Mouse (Mus musculus) midbrain, postnatal 0 days (tissue): ENCODE measurements around the gene Rfx5. TPM values are rescaled to one million over a fixed set of nuclear protein-coding genes. Genes with fewer than 3 reads are reported as not detected.
A peak's percentile ranks its signal among the peaks of the same experiment; 100 is the strongest.
"Not testable (repeated sequence)": the region's sequence is repeated elsewhere in the genome, so short reads cannot be mapped to it uniquely, and the experiment has no call there.

Experiments used
- ATAC-seq: fragments of 200-750 bp; cut with Nextera tagmentation; 2 replicates; pipeline ENCODE4 v1.8.0; 2017; ENCODE audit warnings: moderate number of reproducible peaks, mild to moderate bottlenecking, moderate TSS enrichment, moderate library complexity; ENCODE audit not compliant: low FRiP score
- DNase-seq: peaks from one replicate; pipeline ENCODE4 v3.0.0-alpha.2; 2015; ENCODE audit warnings: low spot score
- H3K27ac ChIP-seq: fragments of 300-500 bp; sonication (generic); 2 replicates; pipeline ENCODE4 v1.5.1; 2014; ENCODE audit warnings: low read depth, mild to moderate bottlenecking, low read length, mixed read lengths
- H3K27me3 ChIP-seq: fragments of 300-500 bp; sonication (generic); 2 replicates; pipeline ENCODE4 v1.6.1; 2014; ENCODE audit warnings: low read length, control low read depth, mixed read lengths; ENCODE audit not compliant: insufficient read depth
- H3K36me3 ChIP-seq: fragments of 300-500 bp; sonication (generic); 2 replicates; pipeline ENCODE4 v1.6.1; 2014; ENCODE audit warnings: low read length, control low read depth, mixed read lengths; ENCODE audit not compliant: insufficient read depth
- H3K4me1 ChIP-seq: fragments of 300-500 bp; sonication (generic); 2 replicates; pipeline ENCODE4 v1.6.1; 2014; ENCODE audit warnings: mild to moderate bottlenecking, control low read depth, antibody characterized with exemption, low read length, mixed read lengths; ENCODE audit not compliant: insufficient read depth
- H3K4me2 ChIP-seq: fragments of 300-500 bp; sonication (generic); 2 replicates; pipeline ENCODE4 v1.6.1; 2014; ENCODE audit warnings: low read depth, mild to moderate bottlenecking, low read length, mixed read lengths; ENCODE audit not compliant: poor library complexity, severe bottlenecking
- H3K4me3 ChIP-seq: fragments of 300-500 bp; sonication (generic); 2 replicates; pipeline ENCODE4 v1.5.1; 2014; ENCODE audit warnings: low read depth, mild to moderate bottlenecking, low read length, moderate library complexity
- H3K9ac ChIP-seq: fragments of 300-500 bp; sonication (generic); replicated peaks from 2 replicates; pipeline ENCODE4 v1.6.1; 2014; ENCODE audit warnings: mild to moderate bottlenecking, low read length, moderate library complexity, mixed read lengths; ENCODE audit not compliant: poor library complexity, severe bottlenecking
- H3K9me3 ChIP-seq: fragments of 300-500 bp; sonication (generic); 2 replicates; pipeline ENCODE4 v1.6.1; 2016; ENCODE audit warnings: low read length, control low read depth
- CTCF ChIP-seq: IDR thresholded peaks from 2 replicates; pipeline ENCODE4 v1.5.1; 2016; ENCODE audit warnings: antibody characterized with exemption, mild to moderate bottlenecking
- WGBS: fragments of 180-500 bp; shearing (Covaris S2); extraction: QIAGEN DNeasy Blood & Tissue Kit; methylation state at CpG from one replicate; pipeline ENCODE4 v1.1.7; 2014; 5-methylcytosine and 5-hydroxymethylcytosine counted together
- polyA plus RNA-seq: library from polyadenylated mRNA; unstranded; fragments of >200 nt; fragmentation: Nextera tagmentation; extraction: Ambion mirVana; gene quantifications from 2 replicates; pipeline ENCODE4 v1.2.1, GENCODE M21; 2015
- total RNA-seq: library from RNA; depleted of rRNA; stranded (reverse); fragments of >200 nt; gene quantifications from 2 replicates; pipeline ENCODE4 v1.2.3, GENCODE M21; 2014

Rfx5 gene
- total and polyA plus RNA-seq, 2 experiments from 2014 or later = 6.9 to 17.5 TPM

DNA sequence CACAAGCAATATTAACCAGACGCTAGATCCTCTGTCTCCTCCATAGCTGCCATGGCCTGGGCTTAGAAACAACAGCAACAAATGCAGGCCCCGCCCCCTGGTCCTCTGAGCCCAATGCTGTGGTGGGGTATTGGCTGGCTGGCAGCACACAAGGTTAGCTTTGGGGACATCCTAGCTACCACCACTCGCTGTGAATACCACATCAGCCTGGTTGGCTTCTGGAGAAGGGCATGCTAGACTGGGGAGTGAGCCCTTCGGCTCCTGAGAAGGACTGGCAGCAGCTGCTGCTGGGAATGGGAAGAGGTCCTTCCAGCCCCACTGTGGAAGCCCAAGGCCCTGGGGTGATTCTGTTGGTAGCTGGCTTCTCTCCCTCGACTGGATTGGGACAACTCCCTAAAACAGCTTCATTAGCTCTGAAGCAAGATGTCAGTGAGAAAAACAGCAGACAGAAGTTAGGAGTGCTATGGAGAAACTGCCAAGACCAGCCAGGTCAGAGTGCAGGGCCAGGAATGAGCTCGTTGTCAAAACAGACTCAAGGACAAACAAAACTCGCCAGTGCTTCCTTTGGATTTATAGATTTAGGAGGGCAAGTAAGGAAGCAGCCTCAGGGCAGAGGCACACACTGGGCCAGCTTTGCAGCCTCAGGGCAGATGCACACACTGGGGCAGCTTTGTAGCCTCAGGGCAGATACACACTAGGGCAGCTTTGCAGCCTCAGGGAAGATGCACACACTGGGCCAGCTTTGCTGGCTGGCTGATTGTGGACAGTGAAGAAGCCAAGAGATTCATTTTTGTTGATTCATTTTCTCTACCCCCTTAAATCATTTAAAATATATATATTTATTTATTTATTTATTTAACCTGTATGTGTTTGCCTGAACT, 23.2 kb upstream of the Rfx5 start:
- H3K4me1 ChIP-seq, ATAC-seq, H3K4me2 ChIP-seq, H3K9me3 ChIP-seq, H3K27ac ChIP-seq, H3K27me3 ChIP-seq, DNase-seq, H3K4me3 ChIP-seq, H3K36me3 ChIP-seq, H3K9ac ChIP-seq: not testable (repeated sequence)
- 44% methylated on average over 7 of the region's 7 CpGs for WGBS

DNA sequence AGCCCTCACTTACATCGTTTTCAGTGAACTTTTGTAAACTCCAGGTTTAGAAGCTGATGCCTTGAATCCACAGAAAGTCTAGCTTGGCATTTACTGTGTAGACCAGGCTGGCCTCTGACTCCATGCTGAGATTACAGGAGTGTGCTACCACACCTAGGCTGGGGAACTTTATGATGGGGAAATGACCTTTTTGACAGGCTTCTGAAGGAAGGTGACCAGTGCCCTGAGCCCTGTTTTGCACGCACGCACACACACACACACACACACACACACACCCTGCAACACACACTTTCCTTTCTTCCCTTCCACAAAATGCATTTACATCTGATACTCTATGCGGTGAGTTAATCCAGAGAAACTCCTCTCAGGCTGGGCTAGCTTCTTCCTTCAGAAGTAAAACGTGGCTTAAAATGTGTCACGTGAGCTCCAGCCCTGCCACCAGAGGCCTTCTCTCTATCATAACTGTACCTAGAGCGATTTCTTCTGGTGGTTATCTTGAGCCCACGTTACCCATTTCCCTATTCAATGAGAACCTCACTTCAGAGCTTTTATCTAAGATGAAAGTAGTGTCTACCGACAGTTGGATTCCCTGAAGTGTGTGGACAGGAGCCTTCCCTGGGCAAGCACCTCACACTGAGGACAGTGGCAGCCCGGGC, 22.3 kb upstream of the Rfx5 start:
- H3K9me3 ChIP-seq, H3K4me1 ChIP-seq, H3K27ac ChIP-seq, H3K4me3 ChIP-seq, H3K27me3 ChIP-seq, H3K36me3 ChIP-seq, H3K4me2 ChIP-seq, H3K9ac ChIP-seq, DNase-seq, ATAC-seq: not testable (repeated sequence)
- 80% methylated on average over 10 of the region's 10 CpGs for WGBS

GRCm38 (mm10) chr3:94932279-94932678, 21.6 kb upstream of the Rfx5 start:
- not testable (repeated sequence) for H3K9ac ChIP-seq, H3K27me3 ChIP-seq, H3K36me3 ChIP-seq, H3K4me3 ChIP-seq, H3K4me2 ChIP-seq, H3K4me1 ChIP-seq, H3K9me3 ChIP-seq, H3K27ac ChIP-seq, DNase-seq, ATAC-seq
- WGBS = 64% methylated on average over 2 of the region's 2 CpGs

DNA sequence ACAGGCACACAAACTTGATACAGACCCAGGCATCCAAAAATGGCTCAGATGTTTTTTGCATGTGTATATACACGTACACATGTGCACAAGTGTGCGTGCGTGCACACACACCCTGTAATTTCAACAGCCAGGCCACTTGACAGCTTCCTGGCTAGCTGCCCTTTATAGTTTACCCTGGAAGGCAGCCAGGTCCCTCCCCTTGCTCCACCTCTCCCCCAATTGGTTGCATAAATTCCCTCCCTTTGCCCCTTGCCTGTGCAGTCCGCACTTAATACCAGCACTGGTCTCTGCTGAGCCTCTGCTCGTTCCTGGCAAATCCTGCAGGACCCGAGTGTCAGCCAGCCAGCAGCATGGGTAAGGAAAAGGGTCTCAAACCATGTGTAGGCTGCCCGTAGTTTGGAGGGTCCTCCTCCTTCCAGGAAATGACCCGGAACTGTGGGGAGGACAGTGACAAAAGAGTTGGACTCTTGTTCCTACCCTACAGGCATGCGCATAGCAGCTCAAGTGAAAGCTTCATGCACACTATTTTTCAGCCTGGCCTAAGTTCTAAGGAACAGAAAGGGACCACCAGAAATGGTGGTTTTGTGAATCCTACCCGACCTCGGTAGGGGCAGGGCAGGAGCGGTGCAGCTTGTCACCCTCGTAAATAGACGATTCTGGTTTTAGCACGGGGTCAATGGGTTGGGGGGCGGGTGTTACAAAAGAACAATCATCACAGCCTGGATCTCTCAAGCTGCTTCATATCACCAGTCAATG, 20.9 kb upstream of the Rfx5 start, which contains the start of gene Selenbp1:
TSS of gene Selenbp1 (plus strand) at position 248 of the 756 bp plus-strand sequence.
- H3K27ac ChIP-seq = peak within 1 kb of the TSS; percentile 12; the same call in 1 of the 2 replicates
- peak; percentile 76 for DNase-seq
- ATAC-seq = peak; percentile 50
- H3K4me2 ChIP-seq = peak within 1 kb of the TSS; percentile 22; the same call in 1 of the 2 replicates
- no peaks in the 10 kb centered on the region for H3K27me3 ChIP-seq
- H3K36me3 ChIP-seq = no peaks in the 10 kb centered on the region
- H3K4me3 ChIP-seq = peak within 1 kb of the TSS; percentile 21; the same call in 1 of the 2 replicates
- no peaks in the 10 kb centered on the region for H3K9me3 ChIP-seq
- no peak for TF ChIP-seq CTCF
- no peaks in the 10 kb centered on the region for H3K4me1 ChIP-seq
- H3K9ac ChIP-seq = 0 out of 2 replicates have a peak within 1 kb of the TSS, but pooled peaks have one; percentile 19
- 32% methylated on average over 16 of the region's 16 CpGs for WGBS

GRCm38 (mm10) chr3:94933604-94934003, 20.3 kb upstream of the Rfx5 start:
- not testable (repeated sequence) for H3K9ac ChIP-seq, H3K36me3 ChIP-seq, H3K4me2 ChIP-seq, H3K9me3 ChIP-seq, H3K27me3 ChIP-seq, H3K4me3 ChIP-seq, H3K27ac ChIP-seq, ATAC-seq, DNase-seq, H3K4me1 ChIP-seq
- WGBS = no CpG with 5 or more reads among the region's 2 CpGs

- 95% methylated on average over 3 of the region's 3 CpGs for WGBS
- not testable (repeated sequence) for H3K4me3 ChIP-seq, H3K27me3 ChIP-seq, H3K9ac ChIP-seq, DNase-seq, H3K27ac ChIP-seq, ATAC-seq, H3K9me3 ChIP-seq, H3K36me3 ChIP-seq, H3K4me1 ChIP-seq, H3K4me2 ChIP-seq
Measured at GRCm38 (mm10) chr3:94934564-94934963, 19.3 kb upstream of the Rfx5 start.

DNA sequence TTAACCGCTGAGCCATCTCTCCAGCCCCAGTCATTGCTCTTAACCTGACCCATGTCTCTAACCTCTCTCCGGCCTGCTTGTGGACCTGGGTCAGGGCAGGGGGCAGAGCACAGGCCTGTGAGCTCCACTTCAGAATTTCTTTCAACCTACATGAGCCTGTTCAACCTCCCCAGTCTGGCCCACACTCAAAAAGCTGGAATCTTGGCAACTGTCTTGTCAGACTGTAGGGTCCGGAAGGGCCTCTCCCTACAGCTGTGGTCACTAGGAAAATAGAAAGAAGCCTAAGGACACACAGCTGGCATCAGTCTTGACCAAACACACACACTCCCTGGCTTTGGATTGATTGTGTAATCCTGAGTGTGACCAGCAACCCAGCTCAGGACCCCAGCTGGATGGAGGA, 18.5 kb upstream of the Rfx5 start:
- not testable (repeated sequence) for ATAC-seq, H3K4me2 ChIP-seq, DNase-seq, H3K9me3 ChIP-seq, H3K4me1 ChIP-seq, H3K9ac ChIP-seq, H3K36me3 ChIP-seq, H3K27ac ChIP-seq, H3K4me3 ChIP-seq, H3K27me3 ChIP-seq
- WGBS = 92% methylated on average over 3 of the region's 3 CpGs

DNA sequence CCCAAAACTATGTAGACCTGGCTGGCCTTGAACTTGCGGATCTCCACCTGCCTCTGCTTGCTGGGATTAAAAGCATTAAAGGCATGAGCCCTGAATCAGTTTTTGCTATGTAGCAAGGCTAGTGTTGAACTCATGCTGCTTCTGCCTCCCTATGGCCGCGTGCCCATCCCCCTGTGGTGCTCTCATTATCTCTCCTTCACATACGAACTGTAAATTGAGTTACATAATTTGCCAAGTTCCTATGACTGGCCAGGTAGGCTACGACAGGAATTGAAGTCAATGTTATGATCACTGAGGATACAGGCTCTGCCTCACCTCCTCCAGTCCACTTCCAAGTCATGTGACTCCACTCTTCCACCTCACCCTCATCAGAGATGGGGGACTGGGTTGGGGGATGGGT, 17.7 kb upstream of the Rfx5 start:
- not testable (repeated sequence) for H3K36me3 ChIP-seq, H3K27ac ChIP-seq, H3K4me3 ChIP-seq, H3K9ac ChIP-seq, H3K4me1 ChIP-seq, H3K9me3 ChIP-seq, H3K4me2 ChIP-seq, ATAC-seq, H3K27me3 ChIP-seq, DNase-seq
- 81% methylated on average over 5 of the region's 5 CpGs for WGBS
